Comparison of ENCODE assay signal across 7 mouse cellular contexts in genomic region chr10:127641861-127642771, GRCm38 (mm10). TPM values are rescaled to one million over a fixed set of nuclear protein-coding genes. Genes with fewer than 3 reads are reported as not detected.
DNase-seq lines count a peak whose midpoint lies in the region; ATAC-seq lines count a peak whose summit lies in the region.

No protein-coding gene starts in this region.

- intact Hi-C loops in gastrocnemius, postnatal 36 days (cut with DNase I) = loop anchor here (2.0 to 10.0 kb wide), 4 partner anchors 21 to 295 kb away; partner anchors contain the start of gene Zbtb39

- DNase-seq in adrenal gland, adult 2 months = peak; percentile 92
- DNase-seq in embryo, embryonic 10.5 days (ENCODE audit: low spot score) = peak; percentile 91
- peak; percentile 85 to 90 for DNase-seq in gastrocnemius, postnatal 36 days
- peak; percentile 80 for DNase-seq in spleen, adult 12 weeks (ENCODE audit: low spot score)

- peak overlapping the region; percentile 93 for H3K27ac ChIP-seq in intestine, embryonic 15.5 days
- peak overlapping the region; percentile 66 for H3K27ac ChIP-seq in limb, embryonic 12.5 days
- H3K27ac ChIP-seq in midbrain, embryonic 13.5 days = no peak overlapping the region

- H3K4me2 ChIP-seq in intestine, embryonic 15.5 days (replicated peaks) = peak overlapping the region; percentile 84
- peak overlapping the region; percentile 74 for H3K4me2 ChIP-seq in limb, embryonic 12.5 days
- H3K4me2 ChIP-seq in midbrain, embryonic 13.5 days (replicated peaks) = peak overlapping the region; percentile 54

- no peaks in the 10 kb centered on the region for H3K27me3 ChIP-seq in intestine, embryonic 15.5 days (replicated peaks)
- no peaks in the 10 kb centered on the region for H3K27me3 ChIP-seq in limb, embryonic 12.5 days
- H3K27me3 ChIP-seq in midbrain, embryonic 13.5 days = peaks cover 48% of the 10 kb centered on the region

- H3K9ac ChIP-seq in intestine, embryonic 15.5 days = peak overlapping the region; percentile 73
- H3K9ac ChIP-seq in limb, embryonic 12.5 days (replicated peaks) = peak overlapping the region; percentile 64
- peak overlapping the region; percentile 41; the same call in 1 of the 2 replicates for H3K9ac ChIP-seq in midbrain, embryonic 13.5 days (replicated peaks)

- 3% methylated on average over 19 of the region's 19 CpGs for WGBS in intestine, embryonic 15.5 days
- WGBS in limb, embryonic 12.5 days = 7% methylated on average over 19 of the region's 19 CpGs
- WGBS in midbrain, embryonic 13.5 days = 7% methylated on average over 19 of the region's 19 CpGs

- peak; percentile 61 for ATAC-seq in intestine, embryonic 15.5 days
- ATAC-seq in limb, embryonic 12.5 days (ENCODE audit: insufficient number of reproducible peaks, insufficient read depth, low FRiP score, low TSS enrichment, low read depth) = peak; percentile 77
- ATAC-seq in midbrain, embryonic 13.5 days = peak; percentile 69

- H3K4me3 ChIP-seq in intestine, embryonic 15.5 days (replicated peaks) = peak overlapping the region; percentile 57
- peak overlapping the region; percentile 42 for H3K4me3 ChIP-seq in limb, embryonic 12.5 days (replicated peaks)
- H3K4me3 ChIP-seq in midbrain, embryonic 13.5 days (replicated peaks) = peak overlapping the region; percentile 33; the same call in 1 of the 2 replicates

- peaks cover 21% of the 10 kb centered on the region for H3K4me1 ChIP-seq in intestine, embryonic 15.5 days (replicated peaks)
- H3K4me1 ChIP-seq in limb, embryonic 12.5 days (replicated peaks) = peaks cover 26% of the 10 kb centered on the region
- H3K4me1 ChIP-seq in midbrain, embryonic 13.5 days (replicated peaks) = peaks cover 24% of the 10 kb centered on the region

- H3K9me3 ChIP-seq in intestine, embryonic 15.5 days = no peaks in the 10 kb centered on the region
- H3K9me3 ChIP-seq in limb, embryonic 12.5 days = no peaks in the 10 kb centered on the region
- H3K9me3 ChIP-seq in midbrain, embryonic 13.5 days = no peaks in the 10 kb centered on the region

- H3K36me3 ChIP-seq in intestine, embryonic 15.5 days = no peaks in the 10 kb centered on the region
- no peaks in the 10 kb centered on the region for H3K36me3 ChIP-seq in limb, embryonic 12.5 days
- no peaks in the 10 kb centered on the region for H3K36me3 ChIP-seq in midbrain, embryonic 13.5 days

RNA-seq across cellular contexts. Expression of gene Stat6, which starts 0.7 kb away (rescaled TPM):
- total RNA-seq in adrenal gland, adult 2 months (2021) = 100 to 1,000 TPM in 1 of 2 experiments, 10 to 100 TPM in 1; 88.3 to 109 TPM
- polyA plus RNA-seq in adrenal gland, adult 2 months (2012; rRNA removed) = 67.6 and 83.8 TPM in 2 replicates
- 10 to 100 TPM; 15.4 to 15.5 TPM for total RNA-seq in gastrocnemius, postnatal 36 days (2021)
- polyA plus RNA-seq in intestine, embryonic 15.5 days (2015; fragmentation: Nextera tagmentation; extraction: Ambion mirVana) = 37.7 and 39.9 TPM in 2 replicates
- 8.7 and 12.1 TPM in 2 replicates for polyA plus RNA-seq in limb, embryonic 12.5 days (2016; fragmentation: Nextera tagmentation; extraction: Ambion mirVana)
- polyA plus RNA-seq in midbrain, embryonic 13.5 days (2015; fragmentation: Nextera tagmentation; extraction: Ambion mirVana) = 3.8 and 4.3 TPM in 2 replicates

RNA-seq across cellular contexts. Expression of gene Lrp1, which starts 21.2 kb away (rescaled TPM):
- total RNA-seq in adrenal gland, adult 2 months (2021) = 100 to 1,000 TPM; 138 to 196 TPM
- 197 and 201 TPM in 2 replicates for polyA plus RNA-seq in adrenal gland, adult 2 months (2012; rRNA removed)
- total RNA-seq in gastrocnemius, postnatal 36 days (2021) = 10 to 100 TPM; 48.6 to 49.1 TPM
- 67.2 and 77.1 TPM in 2 replicates for polyA plus RNA-seq in intestine, embryonic 15.5 days (2015; fragmentation: Nextera tagmentation; extraction: Ambion mirVana)
- polyA plus RNA-seq in limb, embryonic 12.5 days (2016; fragmentation: Nextera tagmentation; extraction: Ambion mirVana) = 87.6 and 94.7 TPM in 2 replicates
- 98.2 and 99.4 TPM in 2 replicates for polyA plus RNA-seq in midbrain, embryonic 13.5 days (2015; fragmentation: Nextera tagmentation; extraction: Ambion mirVana)

RNA-seq across cellular contexts. Expression of gene Nemp1, which starts 24.6 kb away (rescaled TPM):
- total RNA-seq in adrenal gland, adult 2 months (2021) = 1 to 10 TPM; 4.6 to 9.1 TPM
- polyA plus RNA-seq in adrenal gland, adult 2 months (2012; rRNA removed) = 1.5 and 2.6 TPM in 2 replicates
- total RNA-seq in gastrocnemius, postnatal 36 days (2021) = 1 to 10 TPM; 1.9 to 2.1 TPM
- 5.7 and 6.9 TPM in 2 replicates for polyA plus RNA-seq in intestine, embryonic 15.5 days (2015; fragmentation: Nextera tagmentation; extraction: Ambion mirVana)
- polyA plus RNA-seq in limb, embryonic 12.5 days (2016; fragmentation: Nextera tagmentation; extraction: Ambion mirVana) = 12.6 and 13.5 TPM in 2 replicates
- polyA plus RNA-seq in midbrain, embryonic 13.5 days (2015; fragmentation: Nextera tagmentation; extraction: Ambion mirVana) = 4.6 and 4.8 TPM in 2 replicates

RNA-seq across cellular contexts. Expression of gene Nab2, which starts 26.3 kb away (rescaled TPM):
- 10 to 100 TPM; 16.9 to 26.6 TPM for total RNA-seq in adrenal gland, adult 2 months (2021)
- polyA plus RNA-seq in adrenal gland, adult 2 months (2012; rRNA removed) = 35.9 and 38.7 TPM in 2 replicates
- 1 to 10 TPM; 2.3 to 4.4 TPM for total RNA-seq in gastrocnemius, postnatal 36 days (2021)
- 8.3 and 8.7 TPM in 2 replicates for polyA plus RNA-seq in intestine, embryonic 15.5 days (2015; fragmentation: Nextera tagmentation; extraction: Ambion mirVana)
- 15.3 and 19.1 TPM in 2 replicates for polyA plus RNA-seq in limb, embryonic 12.5 days (2016; fragmentation: Nextera tagmentation; extraction: Ambion mirVana)
- 1.2 and 1.8 TPM in 2 replicates for polyA plus RNA-seq in midbrain, embryonic 13.5 days (2015; fragmentation: Nextera tagmentation; extraction: Ambion mirVana)
